Mouse (Mus musculus) Patski (cell line): ENCODE measurements around the gene Asic2. TPM values are rescaled to one million over a fixed set of nuclear protein-coding genes. Genes with fewer than 3 reads are reported as not detected.

Source experiments
- ATAC-seq: fragments of 100-300 bp; one replicate; pipeline ENCODE4 v1.8.0; 2021
- CTCF ChIA-PET: fragments of 350-600 bp; sonication (Branson Sonifier 250); formaldehyde crosslinking; loops from one replicate; lab custom pipeline; 2022; ENCODE audit warnings: inconsistent platforms; lab: Charles Lee
- POLR2A ChIA-PET: fragments of 350-600 bp; sonication (Branson Sonifier 250); formaldehyde crosslinking; loops from one replicate; lab custom pipeline; 2022; ENCODE audit warnings: antibody characterized with exemption, inconsistent platforms; lab: Charles Lee
- DNase-seq: peaks from one replicate; pipeline ENCODE4 v3.0.0-alpha.2; 2011; ENCODE audit warnings: low read depth, low spot score
- H3K27me3 ChIP-seq: fragments of 371-371 bp; one replicate; pipeline ENCODE4 v1.5.1; 2021
- CTCF ChIP-seq: fragments of 100-300 bp; IDR thresholded peaks from one replicate; pipeline ENCODE4 v1.5.1; 2021
- in situ Hi-C: fragments of 300-500 bp; cut with MboI; formaldehyde crosslinking; loops from 3 replicates; pipeline ENCODE4 v1.11.1; 2018; ENCODE audit warnings: low pct_unique_long_range_greater_than_20kb, mixed read lengths
- polyA plus RNA-seq: library from polyadenylated mRNA; unstranded; gene quantifications from one replicate; pipeline ENCODE4 v1.2.3, GENCODE M21; 2021

Asic2 gene
- polyA plus RNA-seq, 1 experiment from 2014 or later = 0.04 TPM

- DNase-seq (no peak), ATAC-seq (no peak)
- TF ChIP-seq CTCF = no peak
- CTCF ChIA-PET = interaction anchor here (0.9 kb wide), 1 partner anchor 12 kb away, joined by 4 read pairs; no protein-coding TSS in a partner anchor
- POLR2A ChIA-PET = no interaction called here
- peaks cover 28% of the 10 kb centered on the region for H3K27me3 ChIP-seq
- in situ Hi-C loops = no loop called here
Observed at GRCm38 (mm10) chr11:81913071-81913470, 55.2 kb downstream of the Asic2 start.

DNA sequence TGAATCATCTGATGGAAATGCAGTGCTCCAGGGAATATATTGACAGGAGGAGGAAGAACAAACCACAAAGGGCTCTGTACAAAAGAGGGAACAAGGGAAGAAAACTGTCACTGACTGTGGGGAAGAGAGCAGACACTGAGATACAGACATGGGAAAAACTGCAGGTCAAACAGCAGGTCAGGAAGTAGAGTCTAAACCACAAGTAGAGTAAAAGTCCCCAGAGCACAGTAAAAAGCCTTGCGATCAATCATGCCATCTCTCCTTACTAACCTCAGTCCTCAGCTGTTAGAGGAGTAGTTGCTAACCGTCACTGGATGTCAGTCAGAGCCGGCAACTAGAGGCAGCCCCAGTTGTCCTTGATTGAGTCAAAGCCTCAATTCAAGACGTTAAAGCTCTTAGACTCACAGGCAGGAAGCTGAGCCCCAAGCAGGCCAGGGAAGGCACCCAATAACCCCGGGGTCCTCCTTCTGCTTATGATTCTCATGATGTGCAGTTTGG is 58.8 kb downstream of the Asic2 start:
- DNase-seq (no peak), ATAC-seq (no peak)
- in situ Hi-C loops = no loop called here
- POLR2A ChIA-PET = no interaction called here
- no peak for TF ChIP-seq CTCF
- peaks cover 17% of the 10 kb centered on the region for H3K27me3 ChIP-seq
- CTCF ChIA-PET = no interaction called here

- ChIA-PET CTCF (no interaction called here), POLR2A (no interaction called here)
- H3K27me3 ChIP-seq = peaks cover 21% of the 10 kb centered on the region
- in situ Hi-C loops = no loop called here
- DNase-seq (no peak), ATAC-seq (no peak)
- no peak for TF ChIP-seq CTCF
Observed at GRCm38 (mm10) chr11:81908760-81909159, 59.5 kb downstream of the Asic2 start.

GRCm38 (mm10) chr11:81902318-81902717 is 65.9 kb downstream of the Asic2 start:
- TF ChIP-seq CTCF = no peak
- in situ Hi-C loops = no loop called here
- ChIA-PET CTCF (interaction anchor here (1.4 kb wide), 1 partner anchor 23 kb away, joined by 4 read pairs; no protein-coding TSS in a partner anchor), POLR2A (no interaction called here)
- DNase-seq (no peak), ATAC-seq (no peak)
- H3K27me3 ChIP-seq = peaks cover 38% of the 10 kb centered on the region

- DNase-seq (no peak), ATAC-seq (no peak)
- POLR2A ChIA-PET = no interaction called here
- CTCF ChIA-PET = no interaction called here
- no peak for TF ChIP-seq CTCF
- in situ Hi-C loops = no loop called here
- H3K27me3 ChIP-seq = peaks cover 39% of the 10 kb centered on the region
Observed at GRCm38 (mm10) chr11:81897547-81898354, 70.5 kb downstream of the Asic2 start.

DNA sequence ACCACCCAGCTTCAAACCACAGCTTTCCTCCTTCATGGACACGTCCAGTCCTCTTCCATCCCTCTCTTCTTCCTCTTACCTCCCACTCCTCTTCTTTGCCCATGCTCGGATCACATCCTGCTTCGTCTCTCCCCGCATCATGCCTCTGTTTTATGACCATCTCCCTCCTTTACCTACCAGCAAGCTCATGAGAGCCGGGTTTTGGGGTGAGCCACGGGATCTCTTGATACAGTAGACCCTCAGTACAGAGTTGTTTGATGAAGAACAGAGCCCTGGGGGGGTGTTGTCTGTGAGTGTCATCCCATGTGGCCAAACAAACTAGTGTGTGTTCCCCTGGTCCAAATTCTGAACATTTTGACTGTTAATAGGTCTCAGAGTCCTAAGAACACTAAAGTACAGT is 71.7 kb downstream of the Asic2 start:
- POLR2A ChIA-PET = no interaction called here
- no peak for ATAC-seq

DNA sequence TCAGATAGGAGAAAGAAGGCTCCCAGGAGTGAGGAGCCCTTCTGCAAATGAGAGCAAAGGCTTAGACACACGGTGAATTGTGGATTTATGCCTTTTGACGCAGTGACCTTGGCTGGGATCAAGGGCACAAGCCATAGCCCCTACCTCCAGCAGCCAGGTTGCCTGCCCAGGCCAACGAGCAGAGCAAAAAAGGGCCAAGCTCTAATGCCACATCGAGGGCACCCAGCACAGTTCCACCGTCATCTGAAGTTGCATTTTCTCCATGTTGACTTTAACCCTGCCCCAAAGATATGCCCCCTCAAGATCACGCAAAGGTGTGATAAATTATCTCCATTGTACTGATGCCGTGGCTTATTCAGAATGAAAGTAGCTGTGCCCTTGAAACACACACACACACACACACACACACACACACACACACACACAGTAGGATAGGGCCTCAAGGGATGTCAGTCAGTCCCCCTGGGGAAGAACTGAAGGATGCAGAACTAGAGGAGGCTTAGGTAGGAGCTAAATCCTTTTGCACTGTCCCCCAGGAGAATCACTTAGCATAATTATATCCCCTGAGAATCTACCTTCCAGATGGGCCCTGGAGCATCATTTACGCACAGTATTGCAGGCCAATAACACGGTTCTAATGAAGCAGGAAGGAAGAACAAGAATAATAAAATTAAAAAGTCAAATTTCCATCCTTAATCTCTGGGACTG is 96.6 kb downstream of the Asic2 start:
- DNase-seq (no peak), ATAC-seq (no peak)
- no peak for TF ChIP-seq CTCF
- H3K27me3 ChIP-seq = peaks cover 47% of the 10 kb centered on the region
- in situ Hi-C loops = no loop called here
- ChIA-PET POLR2A (no interaction called here), CTCF (no interaction called here)

More for the DNA sequence above, 71.7 kb downstream of the Asic2 start:
- TF ChIP-seq CTCF = no peak
- H3K27me3 ChIP-seq = peaks cover 34% of the 10 kb centered on the region
- in situ Hi-C loops = no loop called here
- DNase-seq = no peak
- CTCF ChIA-PET = no interaction called here

- POLR2A ChIA-PET = no interaction called here
- ATAC-seq (no peak), DNase-seq (no peak)
- in situ Hi-C loops = no loop called here
- CTCF ChIA-PET = no interaction called here
- H3K27me3 ChIP-seq = peaks cover 28% of the 10 kb centered on the region
- TF ChIP-seq CTCF = no peak
Observed at GRCm38 (mm10) chr11:81865661-81866382, 102.4 kb downstream of the Asic2 start.

- ChIA-PET CTCF (no interaction called here), POLR2A (no interaction called here)
- ATAC-seq = no peak
- peaks cover 5% of the 10 kb centered on the region for H3K27me3 ChIP-seq
- no peak for TF ChIP-seq CTCF
- DNase-seq = no peak
- in situ Hi-C loops = no loop called here
Observed at GRCm38 (mm10) chr11:81860250-81860972, 107.8 kb downstream of the Asic2 start, which contains the start of gene 5530401A14Rik. Gene 5530401A14Rik, plus strand, starts transcription at chr11:81860673.
